Mouse (Mus musculus) E14TG2a.4 (cell line): ENCODE results near the gene Tmem50b.

Source experiments
- CTCF ChIP-seq: conservative IDR thresholded peaks from 2 replicates; pipeline ENCODE4 v1.5.1; 2014; ENCODE audit warnings: low read length
- NANOG ChIP-seq: IDR thresholded peaks from 2 replicates; pipeline ENCODE4 v1.6.1; 2014; ENCODE audit warnings: borderline replicate concordance, low read length, mixed read lengths
- POU5F1 ChIP-seq: IDR thresholded peaks from 2 replicates; pipeline ENCODE4 v1.6.1; 2014; ENCODE audit warnings: low read length, borderline replicate concordance

DNA sequence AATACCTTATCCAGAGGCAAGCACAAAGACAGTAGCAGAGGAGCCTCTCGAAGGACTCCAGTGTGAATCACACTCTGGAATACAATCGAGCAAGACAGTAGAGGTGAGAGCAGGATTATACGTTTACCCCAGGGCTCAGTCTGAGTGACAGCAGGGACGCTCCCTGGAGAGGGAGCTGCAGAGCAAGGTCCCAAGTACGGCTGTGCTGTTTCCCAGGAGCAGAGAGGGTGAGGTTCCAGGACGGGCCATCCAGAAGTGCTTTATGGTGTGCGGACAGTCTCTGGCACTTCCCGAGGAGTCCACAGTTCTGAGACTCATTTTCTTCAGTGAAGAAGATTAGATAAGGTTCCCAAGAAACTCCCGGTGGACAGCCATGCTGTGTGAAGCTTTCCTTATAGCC is 45.5 kb downstream of the Tmem50b start:
- no peak for TF ChIP-seq CTCF
- no peak for TF ChIP-seq NANOG
- no peak for TF ChIP-seq POU5F1
